Mouse (Mus musculus) layer of hippocampus, adult 18-20 months (tissue): ENCODE measurements around the gene Tyrp1. TPM values are rescaled to one million over a fixed set of nuclear protein-coding genes. Genes with fewer than 3 reads are reported as not detected.

Experiments used
- DNase-seq, 2 experiments: peaks; one replicate each; pipeline ENCODE4 v3.0.0; 2022; ENCODE audit warnings: low spot score in 2 of 2
- total RNA-seq, 2 experiments: library from RNA; stranded (reverse); gene quantifications; 2 replicates each; pipeline ENCODE4 v1.2.3; 2021

The Tyrp1 gene
- total RNA-seq, 2 experiments from 2014 or later, result 0.47 to 0.48 TPM

DNA sequence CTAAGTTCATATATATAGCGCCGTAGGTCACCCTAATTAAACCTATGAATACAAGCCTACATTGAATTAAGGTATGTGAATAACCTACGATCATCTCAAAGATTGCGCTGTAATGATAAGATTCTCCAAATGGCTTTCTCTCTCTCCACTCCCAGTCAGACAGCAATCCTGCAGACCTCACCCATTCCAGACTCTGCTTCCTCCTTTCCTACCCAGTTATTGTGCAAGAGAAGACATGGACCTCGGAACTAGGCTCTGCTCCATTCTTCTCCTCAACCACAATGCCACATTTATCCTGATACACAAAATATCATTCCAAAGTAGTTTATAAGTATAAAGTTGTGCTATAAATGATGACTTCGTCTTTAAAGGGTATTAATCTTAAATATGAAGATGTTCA lies 57.1 kb downstream of the Tyrp1 start:
- DNase-seq, result no peak

DNA sequence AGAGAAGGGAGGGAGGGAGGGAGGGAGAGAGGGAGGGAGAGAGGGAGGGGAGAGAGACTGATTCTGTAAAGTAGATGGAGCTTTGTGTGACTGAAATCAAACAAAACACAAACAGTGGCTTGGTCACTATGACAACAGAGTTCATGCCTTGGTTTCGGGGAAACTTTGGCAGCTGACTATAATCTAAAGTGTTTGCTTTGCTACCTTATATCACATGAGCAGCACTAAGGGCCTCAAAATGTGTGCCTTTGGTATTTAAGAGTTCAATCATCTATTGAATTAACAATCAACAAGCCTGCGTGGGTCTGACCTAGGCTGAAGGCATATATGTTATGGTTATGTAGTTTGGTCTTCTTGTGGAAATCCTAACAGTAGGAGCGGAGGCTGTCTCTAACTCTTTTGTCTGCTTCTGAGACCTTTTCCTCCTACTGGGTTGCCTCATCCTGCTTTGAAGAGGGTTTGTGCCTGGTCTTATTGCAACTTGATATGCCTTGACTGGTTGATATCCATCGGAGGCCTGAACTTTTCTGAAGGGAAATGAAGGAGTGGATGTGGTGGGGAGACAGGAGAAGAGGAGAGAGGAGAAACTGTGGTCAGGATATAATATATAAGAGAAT lies 61.5 kb downstream of the Tyrp1 start:
- DNase-seq, result no peak

Other genes with a start within 250 kb of the Tyrp1 start
- 10 to 100 TPM; 27.3 to 37.6 TPM for gene Lurap1l, start 76.5 kb downstream of the Tyrp1 start, total RNA-seq